Mouse (Mus musculus) cerebellum, adult 2 months (tissue): ENCODE measurements around the gene Bcl11b.

Source experiments
- CTCF ChIP-seq: fragments of 200-500 bp; IDR thresholded peaks from 2 replicates; pipeline ENCODE4 v1.5.1; 2011; ENCODE audit warnings: low read depth, mild to moderate bottlenecking, control low read depth, low read length, moderate library complexity, borderline replicate concordance; ENCODE audit not compliant: insufficient read depth
- POLR2A ChIP-seq: fragments of 200-500 bp; IDR thresholded peaks from 2 replicates; pipeline ENCODE4 v1.6.1; 2011; ENCODE audit warnings: low read length, control low read depth, borderline replicate concordance; ENCODE audit not compliant: insufficient read depth

- TF ChIP-seq CTCF (no peak), POLR2A (no peak)
Measured at GRCm38 (mm10) chr12:107991191-107991590, 12.2 kb downstream of the Bcl11b start.
